Mouse (Mus musculus): ENCODE measurements at regions not wholly inside any gene's neighbourhood (a gene's known extent, or its start where the extent isn't known, plus 50 kb on each side); places are given as distances from the start of the nearest gene placed in this dataset.

DNA sequence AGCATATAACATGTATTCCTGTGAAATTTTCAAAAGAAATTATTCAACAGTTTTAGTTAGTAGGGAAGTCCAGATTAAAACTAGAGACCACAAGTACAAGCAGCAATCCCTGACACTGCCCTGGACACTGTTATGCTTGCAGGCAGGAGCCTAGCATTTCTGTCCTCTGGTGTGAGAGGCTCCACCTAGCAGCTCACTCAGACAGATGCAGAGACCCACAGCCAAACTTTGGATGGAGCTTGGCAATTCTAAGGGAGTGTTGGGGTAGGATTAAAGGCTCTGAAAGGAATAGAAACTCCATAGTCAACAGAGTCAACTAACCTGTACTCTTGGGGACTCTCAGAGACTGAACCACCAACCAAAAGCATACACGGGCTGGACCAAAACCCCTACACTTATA, 509.8 kb downstream of the Flrt2 start:
- H3K27me3 ChIP-seq (ENCODE audit: control insufficient read depth, insufficient read depth, low read length): no peaks in the 10 kb centered on the region
- no peak overlapping the region for H3K27ac ChIP-seq (ENCODE audit: control insufficient read depth, insufficient read depth, low read depth, low read length)
- H3K4me3 ChIP-seq (ENCODE audit: control insufficient read depth, low read depth, low read length): no peak overlapping the region
- no peaks in the 10 kb centered on the region for H3K4me1 ChIP-seq (ENCODE audit: control insufficient read depth, insufficient read depth, low read length)
- TF ChIP-seq POLR2A (IDR thresholded peaks at IDR 0.05; ENCODE audit: control insufficient read depth, low read depth, low read length): no peak
- TF ChIP-seq CTCF (IDR thresholded peaks at IDR 0.05; ENCODE audit: control insufficient read depth, insufficient read depth, insufficient replicate concordance, low read depth, low read length): no peak
- no peaks in the 10 kb centered on the region for H3K36me3 ChIP-seq (ENCODE audit: control insufficient read depth, insufficient read depth, low read length)

DNA sequence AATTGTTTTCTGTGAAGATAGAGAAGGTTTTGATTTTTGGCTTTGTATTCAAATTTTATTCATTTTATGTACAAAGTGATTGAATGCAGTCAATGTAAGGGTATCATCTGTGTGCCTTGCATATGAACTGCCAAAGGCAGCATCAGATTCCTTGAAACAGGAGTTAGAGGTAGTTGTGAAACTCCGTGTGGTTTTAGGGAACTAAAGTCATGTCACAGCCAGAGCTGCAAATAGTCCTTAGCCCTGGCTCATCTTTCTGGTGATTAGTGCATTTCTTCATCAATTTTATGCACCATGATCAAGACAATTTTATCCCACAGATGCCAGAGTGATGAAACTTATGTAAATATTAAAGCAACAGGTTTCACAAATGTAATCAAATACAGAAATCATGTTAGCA, 534.4 kb downstream of the Flrt2 start:
- Histone ChIP-seq H3K4me1 (ENCODE audit: control insufficient read depth, insufficient read depth, low read length) (no peaks in the 10 kb centered on the region), H3K27ac (ENCODE audit: control insufficient read depth, insufficient read depth, low read depth, low read length) (no peak overlapping the region), H3K36me3 (ENCODE audit: control insufficient read depth, insufficient read depth, low read length) (no peaks in the 10 kb centered on the region), H3K4me3 (ENCODE audit: control insufficient read depth, low read depth, low read length) (no peak overlapping the region), H3K27me3 (ENCODE audit: control insufficient read depth, insufficient read depth, low read length) (no peaks in the 10 kb centered on the region)
- TF ChIP-seq CTCF (IDR thresholded peaks at IDR 0.05; ENCODE audit: control insufficient read depth, insufficient read depth, insufficient replicate concordance, low read depth, low read length) (no peak), POLR2A (IDR thresholded peaks at IDR 0.05; ENCODE audit: control insufficient read depth, low read depth, low read length) (no peak)

DNA sequence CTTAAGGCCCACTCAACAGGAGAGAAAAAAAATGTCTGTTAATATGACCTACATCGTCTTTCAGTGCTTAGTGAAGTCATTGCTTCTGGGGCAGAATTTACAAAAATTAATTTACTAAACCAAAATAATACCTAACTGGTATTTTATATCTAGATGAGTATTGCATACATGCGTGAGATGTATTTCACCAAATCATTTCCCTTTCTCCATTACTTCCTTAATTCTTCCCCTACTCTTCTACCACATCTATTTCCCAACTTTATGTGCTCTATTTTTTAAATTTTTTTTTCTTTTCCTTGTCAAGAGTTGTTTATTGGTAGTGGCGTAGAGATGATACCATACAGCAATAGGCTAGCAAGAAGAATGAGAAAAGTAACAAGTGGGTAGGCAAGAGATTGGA, 536.7 kb downstream of the Flrt2 start:
- no peaks in the 10 kb centered on the region for H3K36me3 ChIP-seq (ENCODE audit: control insufficient read depth, insufficient read depth, low read length)
- no peaks in the 10 kb centered on the region for H3K27me3 ChIP-seq (ENCODE audit: control insufficient read depth, insufficient read depth, low read length)
- no peak overlapping the region for H3K4me3 ChIP-seq (ENCODE audit: control insufficient read depth, low read depth, low read length)
- no peak overlapping the region for H3K27ac ChIP-seq (ENCODE audit: control insufficient read depth, insufficient read depth, low read depth, low read length)
- TF ChIP-seq CTCF (IDR thresholded peaks at IDR 0.05; ENCODE audit: control insufficient read depth, insufficient read depth, insufficient replicate concordance, low read depth, low read length) (no peak), POLR2A (IDR thresholded peaks at IDR 0.05; ENCODE audit: control insufficient read depth, low read depth, low read length) (no peak)
- H3K4me1 ChIP-seq (ENCODE audit: control insufficient read depth, insufficient read depth, low read length): no peaks in the 10 kb centered on the region

DNA sequence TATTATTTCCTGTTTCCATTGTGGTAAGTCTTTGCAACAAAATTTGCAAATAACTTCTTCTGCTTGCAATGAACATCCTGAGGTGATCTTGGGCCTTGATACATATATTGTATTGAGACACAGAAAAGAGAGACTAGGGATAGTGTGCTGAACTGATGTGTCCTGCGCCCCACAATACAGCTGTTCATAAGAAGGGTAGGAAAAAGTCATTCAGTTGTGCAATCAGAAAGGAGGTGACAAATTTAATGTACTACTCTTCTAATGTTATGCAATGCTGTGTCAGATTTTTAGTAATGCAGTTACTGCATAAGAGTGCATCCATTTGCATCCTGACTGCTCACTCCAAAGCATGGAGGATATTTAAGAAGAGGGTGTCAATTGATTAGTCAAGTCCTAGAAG, 543.5 kb downstream of the Flrt2 start:
- H3K27ac ChIP-seq (ENCODE audit: control insufficient read depth, insufficient read depth, low read depth, low read length): no peak overlapping the region
- TF ChIP-seq POLR2A (IDR thresholded peaks at IDR 0.05; ENCODE audit: control insufficient read depth, low read depth, low read length) (no peak), CTCF (IDR thresholded peaks at IDR 0.05; ENCODE audit: control insufficient read depth, insufficient read depth, insufficient replicate concordance, low read depth, low read length) (no peak)
- no peak overlapping the region for H3K4me3 ChIP-seq (ENCODE audit: control insufficient read depth, low read depth, low read length)
- H3K27me3 ChIP-seq (ENCODE audit: control insufficient read depth, insufficient read depth, low read length): no peaks in the 10 kb centered on the region
- no peaks in the 10 kb centered on the region for H3K4me1 ChIP-seq (ENCODE audit: control insufficient read depth, insufficient read depth, low read length)
- H3K36me3 ChIP-seq (ENCODE audit: control insufficient read depth, insufficient read depth, low read length): no peaks in the 10 kb centered on the region

DNA sequence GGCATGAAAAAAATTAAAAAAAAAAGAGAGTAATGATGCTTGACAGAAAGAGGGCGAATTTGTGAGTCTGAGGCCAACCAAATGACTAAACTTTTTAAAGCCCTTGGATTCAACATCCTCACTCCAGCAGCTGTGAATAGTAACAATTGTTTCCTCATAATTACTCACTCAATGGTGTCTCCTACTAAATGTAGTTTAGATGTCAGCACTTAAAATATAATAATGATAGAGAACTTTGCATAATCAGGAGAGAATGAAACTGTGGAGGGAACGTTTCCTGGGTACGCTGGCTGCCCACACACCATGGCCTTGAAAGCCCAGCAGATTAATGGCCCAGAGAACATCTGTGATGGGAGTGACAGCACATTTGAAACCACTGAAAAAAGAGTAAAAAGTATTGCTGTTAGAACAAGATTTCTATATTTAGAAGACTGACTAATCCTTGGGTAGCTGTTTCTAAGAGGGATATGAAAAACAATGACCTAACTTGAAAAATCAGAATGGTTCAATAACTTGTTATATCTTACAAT, 544.0 kb downstream of the Flrt2 start:
- Histone ChIP-seq H3K4me3 (ENCODE audit: control insufficient read depth, low read depth, low read length) (no peak overlapping the region), H3K4me1 (ENCODE audit: control insufficient read depth, insufficient read depth, low read length) (no peaks in the 10 kb centered on the region), H3K27me3 (ENCODE audit: control insufficient read depth, insufficient read depth, low read length) (no peaks in the 10 kb centered on the region), H3K36me3 (ENCODE audit: control insufficient read depth, insufficient read depth, low read length) (no peaks in the 10 kb centered on the region), H3K27ac (ENCODE audit: control insufficient read depth, insufficient read depth, low read depth, low read length) (no peak overlapping the region)
- TF ChIP-seq POLR2A (IDR thresholded peaks at IDR 0.05; ENCODE audit: control insufficient read depth, low read depth, low read length) (no peak), CTCF (IDR thresholded peaks at IDR 0.05; ENCODE audit: control insufficient read depth, insufficient read depth, insufficient replicate concordance, low read depth, low read length) (no peak)

DNA sequence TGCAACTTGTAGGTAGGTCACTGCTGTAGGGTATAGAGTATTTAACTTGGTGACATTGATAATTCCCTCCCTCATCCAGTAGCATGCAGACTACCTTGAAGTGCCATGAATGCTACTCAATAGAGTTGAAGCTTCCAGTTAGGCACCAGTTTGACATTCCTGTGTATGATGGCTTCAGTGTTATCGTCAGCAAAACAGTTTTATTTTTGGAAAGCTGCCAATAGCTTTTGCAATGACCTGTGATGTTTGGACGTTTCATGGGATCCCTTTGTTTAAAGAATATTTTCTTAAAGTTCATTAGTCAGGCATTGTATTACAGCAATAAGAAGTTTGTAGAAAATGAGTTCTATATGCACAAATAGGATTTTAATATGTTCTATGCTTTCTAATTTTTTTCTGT, 547.6 kb downstream of the Flrt2 start:
- H3K27ac ChIP-seq (ENCODE audit: control insufficient read depth, insufficient read depth, low read depth, low read length): no peak overlapping the region
- H3K4me1 ChIP-seq (ENCODE audit: control insufficient read depth, insufficient read depth, low read length): no peaks in the 10 kb centered on the region
- TF ChIP-seq POLR2A (IDR thresholded peaks at IDR 0.05; ENCODE audit: control insufficient read depth, low read depth, low read length): no peak
- TF ChIP-seq CTCF (IDR thresholded peaks at IDR 0.05; ENCODE audit: control insufficient read depth, insufficient read depth, insufficient replicate concordance, low read depth, low read length): no peak
- no peaks in the 10 kb centered on the region for H3K36me3 ChIP-seq (ENCODE audit: control insufficient read depth, insufficient read depth, low read length)
- no peaks in the 10 kb centered on the region for H3K27me3 ChIP-seq (ENCODE audit: control insufficient read depth, insufficient read depth, low read length)
- no peak overlapping the region for H3K4me3 ChIP-seq (ENCODE audit: control insufficient read depth, low read depth, low read length)

DNA sequence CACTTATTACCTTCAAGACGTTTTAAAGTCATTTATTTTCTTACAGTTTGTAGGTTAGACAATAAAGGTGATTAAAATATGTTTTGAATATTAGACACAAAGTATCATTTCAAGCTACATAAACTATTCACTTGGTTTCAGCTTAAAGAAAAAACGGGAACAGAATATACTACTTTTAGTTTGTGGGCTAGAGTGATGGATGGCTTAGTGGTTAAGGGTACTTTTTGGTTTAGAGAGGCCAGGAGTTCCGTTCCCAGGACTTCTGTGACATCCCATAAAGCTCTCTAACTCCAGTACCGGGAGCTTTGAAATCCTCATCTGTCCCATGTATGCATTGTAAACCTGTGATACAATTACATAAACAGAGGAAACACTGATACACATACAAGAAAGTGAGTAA, 570.0 kb downstream of the Flrt2 start:
- Histone ChIP-seq H3K4me1 (ENCODE audit: control insufficient read depth, insufficient read depth, low read length) (no peaks in the 10 kb centered on the region), H3K4me3 (ENCODE audit: control insufficient read depth, low read depth, low read length) (no peak overlapping the region), H3K36me3 (ENCODE audit: control insufficient read depth, insufficient read depth, low read length) (no peaks in the 10 kb centered on the region), H3K27me3 (ENCODE audit: control insufficient read depth, insufficient read depth, low read length) (no peaks in the 10 kb centered on the region), H3K27ac (ENCODE audit: control insufficient read depth, insufficient read depth, low read depth, low read length) (no peak overlapping the region)
- TF ChIP-seq POLR2A (IDR thresholded peaks at IDR 0.05; ENCODE audit: control insufficient read depth, low read depth, low read length): no peak

DNA sequence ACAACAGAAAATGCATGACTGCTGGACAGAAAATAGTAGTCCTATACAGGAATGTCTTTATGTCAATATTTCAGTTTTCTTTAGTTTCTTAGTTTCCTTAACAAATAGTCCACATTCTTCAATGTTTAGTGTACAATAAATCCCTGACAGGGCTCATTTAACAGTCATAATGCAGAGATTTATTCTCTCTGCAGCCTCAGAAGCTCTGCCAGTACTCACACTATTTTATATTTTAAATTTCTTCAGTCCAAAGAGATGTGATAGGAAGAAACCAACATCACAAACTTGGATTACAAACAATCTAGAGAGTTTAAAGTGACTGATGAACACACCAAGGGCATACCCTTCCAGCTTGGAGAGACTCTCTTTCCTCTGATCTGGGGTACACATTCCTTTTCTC, 583.9 kb downstream of the Flrt2 start:
- Histone ChIP-seq H3K27me3 (ENCODE audit: control insufficient read depth, insufficient read depth, low read length) (no peaks in the 10 kb centered on the region), H3K27ac (ENCODE audit: control insufficient read depth, insufficient read depth, low read depth, low read length) (no peak overlapping the region), H3K4me3 (ENCODE audit: control insufficient read depth, low read depth, low read length) (no peak overlapping the region), H3K4me1 (ENCODE audit: control insufficient read depth, insufficient read depth, low read length) (no peaks in the 10 kb centered on the region), H3K36me3 (ENCODE audit: control insufficient read depth, insufficient read depth, low read length) (no peaks in the 10 kb centered on the region)
- TF ChIP-seq POLR2A (IDR thresholded peaks at IDR 0.05; ENCODE audit: control insufficient read depth, low read depth, low read length) (no peak), CTCF (IDR thresholded peaks at IDR 0.05; ENCODE audit: control insufficient read depth, insufficient read depth, insufficient replicate concordance, low read depth, low read length) (no peak)

Measured in testis, adult 2 months (tissue).